ENCODE assay signal across 8 mouse cellular contexts in genomic region chr15:9074671-9075070, GRCm38 (mm10). TPM values are rescaled to one million over a fixed set of nuclear protein-coding genes. Genes with fewer than 3 reads are reported as not detected.
A peak's percentile ranks its signal among the peaks of the same experiment; 100 is the strongest.
DNase-seq lines count a peak whose midpoint lies in the region; ATAC-seq and TF ChIP-seq lines count a peak whose summit lies in the region.

No protein-coding gene starts in this region.

- H3K4me2 ChIP-seq in lung, embryonic 14.5 days, result peak overlapping the region; percentile 79
- 0 out of 2 replicates have a peak overlapping the region, but pooled peaks have one; percentile 26 for H3K4me2 ChIP-seq in kidney, embryonic 14.5 days (replicated peaks; ENCODE audit: low read depth, low read length)
- no peak overlapping the region for H3K4me2 ChIP-seq in forebrain, embryonic 14.5 days (ENCODE audit: low read length)

- no peaks in the 10 kb centered on the region for H3K27me3 ChIP-seq in lung, embryonic 14.5 days (ENCODE audit: insufficient read depth, low read length)
- H3K27me3 ChIP-seq in kidney, embryonic 14.5 days (ENCODE audit: control insufficient read depth, insufficient read depth, low read length), result no peaks in the 10 kb centered on the region
- H3K27me3 ChIP-seq in forebrain, embryonic 14.5 days (replicated peaks; ENCODE audit: control insufficient read depth, insufficient read depth, low read length), result no peaks in the 10 kb centered on the region

- H3K27ac ChIP-seq in lung, embryonic 14.5 days (ENCODE audit: low read depth), result peak overlapping the region; percentile 74
- H3K27ac ChIP-seq in kidney, embryonic 14.5 days (ENCODE audit: low read depth, low read length), result no peak overlapping the region
- H3K27ac ChIP-seq in forebrain, embryonic 14.5 days (ENCODE audit: low read depth, low read length), result no peak overlapping the region
- no peak overlapping the region for H3K27ac ChIP-seq in left cerebral cortex, adult 2 months

- H3K9ac ChIP-seq in lung, embryonic 14.5 days, result 0 out of 2 replicates have a peak overlapping the region, but pooled peaks have one; percentile 18
- H3K9ac ChIP-seq in kidney, embryonic 14.5 days (ENCODE audit: low read depth, low read length), result no peak overlapping the region
- H3K9ac ChIP-seq in forebrain, embryonic 14.5 days (ENCODE audit: low read length), result no peak overlapping the region

- H3K4me3 ChIP-seq in lung, embryonic 14.5 days (ENCODE audit: low read depth, low read length), result peak overlapping the region; percentile 9; the same call in 1 of the 2 replicates
- no peak overlapping the region for H3K4me3 ChIP-seq in kidney, embryonic 14.5 days (ENCODE audit: low read length)
- no peak overlapping the region for H3K4me3 ChIP-seq in forebrain, embryonic 14.5 days (ENCODE audit: low read depth, low read length)
- H3K4me3 ChIP-seq in left cerebral cortex, adult 2 months, result no peak overlapping the region

- DNase-seq in lung, embryonic 14.5 days, result peak; percentile 50
- no peak for DNase-seq in lung, postnatal 25 days (ENCODE audit: low spot score)
- DNase-seq in spleen, postnatal 14 days (ENCODE audit: low spot score in 2 of 2), result peak; percentile 40 to 63
- no peak for DNase-seq in forebrain, embryonic 14.5 days (ENCODE audit: low spot score)
- no peak for DNase-seq in thymus, postnatal 0 days (ENCODE audit: low spot score)
- DNase-seq in left cerebral cortex, adult 2 months (ENCODE audit: extremely low spot score in 1 of 2, low spot score in 2 of 2), result no peak

- no peaks in the 10 kb centered on the region for H3K36me3 ChIP-seq in lung, embryonic 14.5 days (ENCODE audit: insufficient read depth)
- no peaks in the 10 kb centered on the region for H3K36me3 ChIP-seq in kidney, embryonic 14.5 days (ENCODE audit: control insufficient read depth, insufficient read depth, low read length)
- H3K36me3 ChIP-seq in forebrain, embryonic 14.5 days (ENCODE audit: control insufficient read depth, insufficient read depth, low read length), result no peaks in the 10 kb centered on the region

- H3K4me1 ChIP-seq in lung, embryonic 14.5 days (ENCODE audit: insufficient read depth), result peaks cover 26% of the 10 kb centered on the region
- peaks cover 35% of the 10 kb centered on the region; the same call in 1 of the 2 replicates for H3K4me1 ChIP-seq in kidney, embryonic 14.5 days (ENCODE audit: control insufficient read depth, insufficient read depth, low read length)
- H3K4me1 ChIP-seq in forebrain, embryonic 14.5 days (ENCODE audit: control insufficient read depth, insufficient read depth, low read length), result peaks cover 4% of the 10 kb centered on the region

- no peak for TF ChIP-seq CTCF in lung, embryonic 14.5 days (IDR thresholded peaks at IDR 0.05; ENCODE audit: low read depth)
- no peak for TF ChIP-seq CTCF in left cerebral cortex, adult 2 months (IDR thresholded peaks at IDR 0.05)

- WGBS in lung, embryonic 14.5 days, result 9% methylated on average over 4 of the region's 4 CpGs
- 24% methylated on average over 4 of the region's 4 CpGs for WGBS in kidney, embryonic 14.5 days
- WGBS in forebrain, embryonic 14.5 days, result 23% methylated on average over 4 of the region's 4 CpGs

- ATAC-seq in lung, embryonic 14.5 days (ENCODE audit: insufficient read depth), result no peak
- peak; percentile 74 for ATAC-seq in erythroblast, adult 5-6 weeks (replicated peaks; ENCODE audit: low FRiP score, poor library complexity, severe bottlenecking)
- no peak for ATAC-seq in kidney, embryonic 14.5 days (ENCODE audit: low FRiP score, low TSS enrichment)
- ATAC-seq in forebrain, embryonic 14.5 days, result no peak

- intact Hi-C loops in left cerebral cortex, adult 2 months (cut with DNase I), result no loop called here

- no peaks in the 10 kb centered on the region for H3K9me3 ChIP-seq in lung, embryonic 14.5 days (ENCODE audit: low read depth, low read length)
- H3K9me3 ChIP-seq in kidney, embryonic 14.5 days (ENCODE audit: control insufficient read depth, low read length), result no peaks in the 10 kb centered on the region
- no peaks in the 10 kb centered on the region for H3K9me3 ChIP-seq in forebrain, embryonic 14.5 days (replicated peaks; ENCODE audit: control insufficient read depth, low read length)

RNA-seq across cellular contexts. Expression of gene Nadk2, which starts 3.6 kb away (rescaled TPM):
- polyA plus RNA-seq in lung, embryonic 14.5 days (2014; fragmentation: Nextera tagmentation; extraction: Ambion mirVana), result 38.6 and 42.1 TPM in 2 replicates
- total RNA-seq in erythroblast, adult 5-6 weeks (2015; ENCODE audit: low replicate concordance), result 252 and 320 TPM in 2 replicates
- 514 and 775 TPM in 2 replicates for total RNA-seq in erythroblast, adult 5-6 weeks (2017; ENCODE audit: low replicate concordance)
- polyA plus RNA-seq in kidney, embryonic 14.5 days (2014; fragmentation: Nextera tagmentation; extraction: Ambion mirVana), result 19.5 and 33.0 TPM in 2 replicates
- polyA plus RNA-seq in forebrain, embryonic 14.5 days (2014; fragmentation: Nextera tagmentation; extraction: Ambion mirVana), result 23.4 TPM in 2 replicates
- 15.4 and 17.6 TPM in 2 replicates for polyA plus RNA-seq in thymus, postnatal 0 days (2015; fragmentation: Nextera tagmentation; extraction: Ambion mirVana)
- total RNA-seq in left cerebral cortex, adult 2 months (2021), result 10 to 100 TPM; 46.4 to 49.9 TPM

Comparison
In these comparisons a context has a peak if more than half of its experiments do, and no peak if none do; other contexts are left out.
1. DNase-seq: peak in lung, embryonic 14.5 days (single experiment) and spleen, postnatal 14 days (2 of 2); none in lung, postnatal 25 days (single experiment), forebrain, embryonic 14.5 days (single experiment), thymus, postnatal 0 days (single experiment) and left cerebral cortex, adult 2 months (0 of 2).